8 mouse cellular contexts compared by ENCODE assay signal in genomic region chr9:83727462-83728189, GRCm38 (mm10).
DNase-seq lines count a peak whose midpoint lies in the region; ATAC-seq and TF ChIP-seq lines count a peak whose summit lies in the region.

No protein-coding gene starts in this region.

- peak; percentile 44 for TF ChIP-seq CTCF in G1E (IDR thresholded peaks at IDR 0.05; ENCODE audit: low read depth, low read length)
- TF ChIP-seq CTCF in heart, postnatal 0 days (IDR thresholded peaks at IDR 0.05; ENCODE audit: low read depth), result peak; percentile 85

- no peak overlapping the region for H3K27ac ChIP-seq in forebrain, embryonic 10.5 days
- no peak overlapping the region for H3K27ac ChIP-seq in heart, postnatal 0 days (ENCODE audit: low read depth)
- H3K27ac ChIP-seq in liver, embryonic 15.5 days (replicated peaks), result no peak overlapping the region
- no peak overlapping the region for H3K27ac ChIP-seq in neural tube, embryonic 12.5 days

- no peak for TF ChIP-seq EP300 in heart, postnatal 0 days (IDR thresholded peaks at IDR 0.05; ENCODE audit: low read depth)

- H3K4me3 ChIP-seq in G1E (ENCODE audit: low read depth, low read length), result no peak overlapping the region
- peak overlapping the region; percentile 40 for H3K4me3 ChIP-seq in forebrain, embryonic 10.5 days
- peak overlapping the region; percentile 31 for H3K4me3 ChIP-seq in heart, postnatal 0 days (ENCODE audit: low read depth, low read length)
- no peak overlapping the region for H3K4me3 ChIP-seq in liver, embryonic 15.5 days (replicated peaks)
- peak overlapping the region; percentile 15; the same call in 1 of the 2 replicates for H3K4me3 ChIP-seq in neural tube, embryonic 12.5 days

- H3K9ac ChIP-seq in heart, postnatal 0 days (replicated peaks; ENCODE audit: low read depth, low read length), result no peak overlapping the region
- H3K9ac ChIP-seq in liver, embryonic 15.5 days, result no peak overlapping the region
- no peak overlapping the region for H3K9ac ChIP-seq in neural tube, embryonic 12.5 days

- peak; percentile 70 for ATAC-seq in G1E (ENCODE audit: extremely low read depth, insufficient number of reproducible peaks, low FRiP score, poor library complexity, severe bottlenecking)
- ATAC-seq in heart, postnatal 0 days (ENCODE audit: insufficient read depth, low read depth), result peak; percentile 85
- no peak for ATAC-seq in liver, embryonic 15.5 days (ENCODE audit: insufficient read depth)
- ATAC-seq in neural tube, embryonic 12.5 days (ENCODE audit: low FRiP score, low read depth), result peak; percentile 95

- no peaks in the 10 kb centered on the region for H3K27me3 ChIP-seq in G1E (ENCODE audit: insufficient read depth, low read length)
- peaks cover 10% of the 10 kb centered on the region for H3K27me3 ChIP-seq in forebrain, embryonic 10.5 days (ENCODE audit: poor library complexity, severe bottlenecking)
- no peaks in the 10 kb centered on the region for H3K27me3 ChIP-seq in heart, postnatal 0 days (ENCODE audit: control insufficient read depth, insufficient read depth, low read length)
- H3K27me3 ChIP-seq in liver, embryonic 15.5 days, result no peaks in the 10 kb centered on the region
- no peaks in the 10 kb centered on the region for H3K27me3 ChIP-seq in neural tube, embryonic 12.5 days (replicated peaks)

- 14% methylated on average over 14 of the region's 14 CpGs for WGBS in forebrain, embryonic 10.5 days
- WGBS in heart, postnatal 0 days, result 9% methylated on average over 14 of the region's 14 CpGs
- WGBS in liver, embryonic 15.5 days (ENCODE audit: insufficient replicate concordance), result 9% methylated on average over 14 of the region's 14 CpGs
- WGBS in neural tube, embryonic 12.5 days, result 12% methylated on average over 14 of the region's 14 CpGs

- H3K36me3 ChIP-seq in G1E (replicated peaks), result no peaks in the 10 kb centered on the region
- no peaks in the 10 kb centered on the region for H3K36me3 ChIP-seq in forebrain, embryonic 10.5 days (replicated peaks)
- no peaks in the 10 kb centered on the region for H3K36me3 ChIP-seq in heart, postnatal 0 days (replicated peaks; ENCODE audit: control insufficient read depth, insufficient read depth, low read length)
- no peaks in the 10 kb centered on the region for H3K36me3 ChIP-seq in liver, embryonic 15.5 days (replicated peaks)
- H3K36me3 ChIP-seq in neural tube, embryonic 12.5 days, result no peaks in the 10 kb centered on the region

- H3K9me3 ChIP-seq in G1E (replicated peaks), result no peaks in the 10 kb centered on the region
- no peaks in the 10 kb centered on the region for H3K9me3 ChIP-seq in forebrain, embryonic 10.5 days
- H3K9me3 ChIP-seq in heart, postnatal 0 days (replicated peaks; ENCODE audit: control insufficient read depth, low read length), result no peaks in the 10 kb centered on the region
- no peaks in the 10 kb centered on the region for H3K9me3 ChIP-seq in liver, embryonic 15.5 days (replicated peaks)
- no peaks in the 10 kb centered on the region for H3K9me3 ChIP-seq in neural tube, embryonic 12.5 days

- peak; percentile 12 for DNase-seq in G1E (ENCODE audit: low spot score)
- DNase-seq in c-Kit-positive CD71-negative TER-119-negative erythroid progenitor cells, embryonic 14.5 days (ENCODE audit: low read depth), result peak; percentile 32
- peak; percentile 72 for DNase-seq in forebrain, embryonic 10.5 days (ENCODE audit: extremely low spot score, low spot score)
- DNase-seq in heart, postnatal 0 days (ENCODE audit: low spot score), result peak; percentile 80
- DNase-seq in kidney, postnatal 36 days, result peak; percentile 64 to 84
- peak; percentile 42 for DNase-seq in thymus, postnatal 14 days

- peak overlapping the region; percentile 59 for H3K4me2 ChIP-seq in heart, postnatal 0 days (ENCODE audit: low read depth, low read length)
- peak overlapping the region; percentile 52 for H3K4me2 ChIP-seq in liver, embryonic 15.5 days
- peak overlapping the region; percentile 57 for H3K4me2 ChIP-seq in neural tube, embryonic 12.5 days (replicated peaks)

- H3K4me1 ChIP-seq in G1E (ENCODE audit: insufficient read depth, low read depth, low read length), result no peaks in the 10 kb centered on the region
- H3K4me1 ChIP-seq in forebrain, embryonic 10.5 days, result peaks cover 10% of the 10 kb centered on the region; the same call in 1 of the 2 replicates
- H3K4me1 ChIP-seq in heart, postnatal 0 days (ENCODE audit: control insufficient read depth, insufficient read depth), result no peaks in the 10 kb centered on the region
- H3K4me1 ChIP-seq in liver, embryonic 15.5 days (replicated peaks), result no peaks in the 10 kb centered on the region
- H3K4me1 ChIP-seq in neural tube, embryonic 12.5 days, result no peaks in the 10 kb centered on the region

Comparison
In these comparisons a context has a peak if more than half of its experiments do, and no peak if none do; other contexts are left out.
1. DNase-seq: peak in every context shown above with its lines; median percentile 80 in heart, postnatal 0 days; 74 in kidney, postnatal 36 days; 72 in forebrain, embryonic 10.5 days; 42 in thymus, postnatal 14 days; 32 in c-Kit-positive CD71-negative TER-119-negative erythroid progenitor cells, embryonic 14.5 days; 12 in G1E.
2. H3K4me3 ChIP-seq: peak in forebrain, embryonic 10.5 days (single experiment), heart, postnatal 0 days (single experiment) and neural tube, embryonic 12.5 days (single experiment); none in G1E (single experiment) and liver, embryonic 15.5 days (single experiment).
3. Peak in every context shown above with its lines, with median percentiles within 50 percentile points of each other: H3K4me2 ChIP-seq.